Mouse (Mus musculus): ENCODE results near the gene Ror2.

The Ror2 gene

GRCm38 (mm10) chr13:53233826-53234786 lies 51.8 kb downstream of the Ror2 start:
- DNase-seq (ENCODE audit: low spot score): no peak

- no peak for DNase-seq (ENCODE audit: low spot score)
Measured at GRCm38 (mm10) chr13:53233381-53233780, 52.5 kb downstream of the Ror2 start.

GRCm38 (mm10) chr13:53232419-53232818 lies 53.5 kb downstream of the Ror2 start:
- no peak for DNase-seq (ENCODE audit: low spot score)

- no peak for DNase-seq (ENCODE audit: low spot score)
Measured at GRCm38 (mm10) chr13:53230446-53231161, 55.3 kb downstream of the Ror2 start.

- DNase-seq (ENCODE audit: low spot score): no peak
Measured at GRCm38 (mm10) chr13:53227019-53227418, 58.9 kb downstream of the Ror2 start.

- no peak for DNase-seq (ENCODE audit: low spot score)
Measured at GRCm38 (mm10) chr13:53226461-53226860, 59.5 kb downstream of the Ror2 start.

- DNase-seq (ENCODE audit: low spot score): no peak
Measured at GRCm38 (mm10) chr13:53225925-53226324, 60.0 kb downstream of the Ror2 start.

GRCm38 (mm10) chr13:53221176-53221575 lies 64.7 kb downstream of the Ror2 start:
- DNase-seq (ENCODE audit: low spot score): no peak

- DNase-seq (ENCODE audit: low spot score): no peak
Measured at GRCm38 (mm10) chr13:53219889-53220288, 66.0 kb downstream of the Ror2 start.

- DNase-seq (ENCODE audit: low spot score): no peak
Measured at GRCm38 (mm10) chr13:53219391-53219790, 66.5 kb downstream of the Ror2 start.

- no peak for DNase-seq (ENCODE audit: low spot score)
Measured at GRCm38 (mm10) chr13:53217396-53217975, 68.4 kb downstream of the Ror2 start.

- no peak for DNase-seq (ENCODE audit: low spot score)
Measured at GRCm38 (mm10) chr13:53211971-53212733, 73.8 kb downstream of the Ror2 start.

- no peak for DNase-seq (ENCODE audit: low spot score)
Measured at GRCm38 (mm10) chr13:53208556-53208955, 77.4 kb downstream of the Ror2 start.

GRCm38 (mm10) chr13:53205128-53205911 lies 80.6 kb downstream of the Ror2 start:
- no peak for DNase-seq (ENCODE audit: low spot score)

- no peak for DNase-seq (ENCODE audit: low spot score)
Measured at GRCm38 (mm10) chr13:53202439-53202830, 83.5 kb downstream of the Ror2 start.

- no peak for DNase-seq (ENCODE audit: low spot score)
Measured at GRCm38 (mm10) chr13:53201628-53202438, 84.1 kb downstream of the Ror2 start.

GRCm38 (mm10) chr13:53200121-53200520 lies 85.8 kb downstream of the Ror2 start:
- DNase-seq (ENCODE audit: low spot score): no peak

GRCm38 (mm10) chr13:53199262-53199661 lies 86.7 kb downstream of the Ror2 start:
- DNase-seq (ENCODE audit: low spot score): no peak

- DNase-seq (ENCODE audit: low spot score): no peak
Measured at GRCm38 (mm10) chr13:53196690-53197089, 89.2 kb downstream of the Ror2 start.

- DNase-seq (ENCODE audit: low spot score): no peak
Measured at GRCm38 (mm10) chr13:53195951-53196677, 89.8 kb downstream of the Ror2 start.

Measured in left cerebral cortex, adult 11 months (tissue).